Mouse (Mus musculus) kidney, adult 2 months (tissue): Measurements from ENCODE around the gene Fhit.

Source experiments
- CTCF ChIP-seq: fragments of 200-500 bp; conservative IDR thresholded peaks from 2 replicates; pipeline ENCODE4 v1.5.1; 2011; ENCODE audit warnings: low read depth, mild to moderate bottlenecking, control low read depth, low read length, moderate library complexity, mixed read lengths; ENCODE audit not compliant: insufficient read depth, insufficient read length
- POLR2A ChIP-seq: fragments of 200-500 bp; IDR thresholded peaks from one replicate; pipeline ENCODE4 v1.6.1; 2011; ENCODE audit warnings: low read depth, low read length, control low read depth

DNA sequence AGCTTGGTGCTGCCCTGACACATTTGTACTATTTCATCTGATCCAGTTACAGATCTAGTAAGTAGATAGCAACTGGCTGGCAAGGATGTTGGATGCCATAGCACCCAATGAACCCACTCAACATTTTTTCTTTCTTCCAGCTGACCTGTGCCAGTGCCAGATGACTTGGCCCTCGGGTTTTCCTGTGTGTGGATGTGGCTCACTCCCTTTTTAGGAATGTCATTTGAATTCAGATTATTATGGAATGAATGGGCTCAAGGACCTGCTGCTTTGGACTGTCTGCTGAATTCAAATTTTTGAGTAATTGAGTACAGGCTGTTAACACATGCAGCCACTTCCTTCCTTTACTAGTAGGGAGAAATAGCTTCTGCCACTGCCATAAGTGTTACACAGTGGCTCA is 1489.1 kb downstream of the Fhit start:
- no peak for TF ChIP-seq CTCF
- no peak for TF ChIP-seq POLR2A
